Mouse (Mus musculus) forebrain, embryonic 11.5 days (tissue): ENCODE measurements around the gene Sh3rf3. TPM values are rescaled to one million over a fixed set of nuclear protein-coding genes. Genes with fewer than 3 reads are reported as not detected.
A peak's percentile ranks its signal among the peaks of the same experiment; 100 is the strongest.

ENCODE experiments used
- ATAC-seq: fragments of 200-750 bp; cut with Nextera tagmentation; replicated peaks from 2 replicates; pipeline ENCODE4 v1.8.0; 2017; ENCODE audit warnings: moderate TSS enrichment; ENCODE audit not compliant: low FRiP score
- DNase-seq: peaks from one replicate; pipeline ENCODE4 v3.0.0-alpha.2; 2017; ENCODE audit warnings: low spot score
- H3K27ac ChIP-seq: fragments of 300-500 bp; sonication (generic); 2 replicates; pipeline ENCODE4 v1.5.1; 2014; ENCODE audit warnings: low read depth, low read length
- H3K27me3 ChIP-seq: fragments of 300-500 bp; sonication (generic); 2 replicates; pipeline ENCODE4 v1.6.1; 2014; ENCODE audit warnings: mild to moderate bottlenecking, low read length, mixed read lengths; ENCODE audit not compliant: control insufficient read depth, insufficient read depth
- H3K36me3 ChIP-seq: fragments of 300-500 bp; sonication (generic); 2 replicates; pipeline ENCODE4 v1.6.1; 2014; ENCODE audit warnings: mild to moderate bottlenecking, low read length, moderate library complexity, mixed read lengths; ENCODE audit not compliant: control insufficient read depth, insufficient read depth
- H3K4me1 ChIP-seq: fragments of 300-500 bp; sonication (generic); replicated peaks from 2 replicates; pipeline ENCODE4 v1.6.1; 2014; ENCODE audit warnings: low read length, mixed read lengths; ENCODE audit not compliant: control insufficient read depth, insufficient read depth
- H3K4me2 ChIP-seq: fragments of 300-500 bp; sonication (generic); 2 replicates; pipeline ENCODE4 v1.6.1; 2014; ENCODE audit warnings: low read depth, mild to moderate bottlenecking, low read length, moderate library complexity, mixed read lengths; ENCODE audit not compliant: severe bottlenecking
- H3K4me3 ChIP-seq: fragments of 300-500 bp; sonication (generic); 2 replicates; pipeline ENCODE4 v1.5.1; 2014; ENCODE audit warnings: low read depth, low read length
- H3K9ac ChIP-seq: fragments of 300-500 bp; sonication (generic); 2 replicates; pipeline ENCODE4 v1.6.1; 2014; ENCODE audit warnings: low read length
- H3K9me3 ChIP-seq: fragments of 300-500 bp; sonication (generic); 2 replicates; pipeline ENCODE4 v1.6.1; 2016; ENCODE audit warnings: low read length, mixed read lengths; ENCODE audit not compliant: control insufficient read depth
- WGBS: fragments of 180-500 bp; shearing (Covaris S2); extraction: QIAGEN DNeasy Blood & Tissue Kit; methylation state at CpG from one replicate; pipeline ENCODE4 v1.1.7; 2014; 5-methylcytosine and 5-hydroxymethylcytosine counted together
- polyA plus RNA-seq: library from polyadenylated mRNA; unstranded; fragments of >200 nt; fragmentation: Nextera tagmentation; extraction: Ambion mirVana; gene quantifications from 2 replicates; pipeline ENCODE4 v1.2.1, GENCODE M21; 2014

Gene Sh3rf3
- polyA plus RNA-seq, 1 experiment from 2014 or later: 1.8 TPM

GRCm38 (mm10) chr10:58995132-58995531 lies 182.0 kb downstream of the Sh3rf3 start:
- no peak for ATAC-seq
- Histone ChIP-seq H3K4me2 (no peak overlapping the region), H3K4me1 (no peaks in the 10 kb centered on the region), H3K36me3 (no peaks in the 10 kb centered on the region), H3K27me3 (no peaks in the 10 kb centered on the region), H3K9me3 (no peaks in the 10 kb centered on the region), H3K27ac (no peak overlapping the region), H3K9ac (no peak overlapping the region), H3K4me3 (no peak overlapping the region)
- 59% methylated on average over 3 of the region's 3 CpGs for WGBS
- DNase-seq: no peak

GRCm38 (mm10) chr10:59002361-59002760 lies 189.2 kb downstream of the Sh3rf3 start:
- Histone ChIP-seq H3K4me1 (no peaks in the 10 kb centered on the region), H3K36me3 (no peaks in the 10 kb centered on the region), H3K4me2 (no peak overlapping the region), H3K4me3 (no peak overlapping the region), H3K27me3 (no peaks in the 10 kb centered on the region), H3K9me3 (no peaks in the 10 kb centered on the region), H3K27ac (no peak overlapping the region), H3K9ac (no peak overlapping the region)
- ATAC-seq (no peak), DNase-seq (no peak)
- 90% methylated on average over 9 of the region's 9 CpGs for WGBS

GRCm38 (mm10) chr10:59011415-59011814 lies 198.3 kb downstream of the Sh3rf3 start:
- ATAC-seq: no peak
- Histone ChIP-seq H3K27ac (no peak overlapping the region), H3K4me3 (no peak overlapping the region), H3K36me3 (no peaks in the 10 kb centered on the region), H3K4me2 (no peak overlapping the region), H3K4me1 (no peaks in the 10 kb centered on the region), H3K27me3 (no peaks in the 10 kb centered on the region), H3K9ac (no peak overlapping the region), H3K9me3 (no peaks in the 10 kb centered on the region)
- DNase-seq: no peak
- WGBS: 90% methylated on average over 7 of the region's 7 CpGs

- Histone ChIP-seq H3K27me3 (no peaks in the 10 kb centered on the region), H3K36me3 (no peaks in the 10 kb centered on the region), H3K9me3 (peaks cover 3% of the 10 kb centered on the region; the same call in 1 of the 2 replicates), H3K27ac (no peak overlapping the region), H3K9ac (no peak overlapping the region), H3K4me1 (no peaks in the 10 kb centered on the region), H3K4me2 (no peak overlapping the region), H3K4me3 (no peak overlapping the region)
- ATAC-seq (no peak), DNase-seq (no peak)
- 88% methylated on average over 9 of the region's 9 CpGs for WGBS
Measured at GRCm38 (mm10) chr10:59013618-59014017, 200.5 kb downstream of the Sh3rf3 start.

- no peaks in the 10 kb centered on the region for H3K4me1 ChIP-seq
- H3K4me3 ChIP-seq: no peak overlapping the region
- 59% methylated on average over 3 of the region's 3 CpGs for WGBS
- DNase-seq: no peak
- H3K27ac ChIP-seq: no peak overlapping the region
- H3K9me3 ChIP-seq: peaks cover 3% of the 10 kb centered on the region; the same call in 1 of the 2 replicates
- no peak for ATAC-seq
- no peaks in the 10 kb centered on the region for H3K27me3 ChIP-seq
- H3K36me3 ChIP-seq: no peaks in the 10 kb centered on the region
- no peak overlapping the region for H3K9ac ChIP-seq
- no peak overlapping the region for H3K4me2 ChIP-seq
Measured at GRCm38 (mm10) chr10:59019302-59019973, 206.3 kb downstream of the Sh3rf3 start.

GRCm38 (mm10) chr10:59050434-59050833 lies 237.3 kb downstream of the Sh3rf3 start:
- 87% methylated on average over 4 of the region's 4 CpGs for WGBS
- H3K27ac ChIP-seq: no peak overlapping the region

GRCm38 (mm10) chr10:59056294-59056693 lies 243.1 kb downstream of the Sh3rf3 start:
- no peaks in the 10 kb centered on the region for H3K9me3 ChIP-seq
- H3K4me1 ChIP-seq: no peaks in the 10 kb centered on the region
- no peaks in the 10 kb centered on the region for H3K27me3 ChIP-seq
- no peak overlapping the region for H3K27ac ChIP-seq
- ATAC-seq (no peak), DNase-seq (no peak)
- 62% methylated on average over 6 of the region's 6 CpGs for WGBS
- no peak overlapping the region for H3K9ac ChIP-seq
- H3K4me2 ChIP-seq: no peak overlapping the region
- no peaks in the 10 kb centered on the region for H3K36me3 ChIP-seq
- H3K4me3 ChIP-seq: no peak overlapping the region

More at GRCm38 (mm10) chr10:59050434-59050833, 237.3 kb downstream of the Sh3rf3 start:
- DNase-seq (no peak), ATAC-seq (no peak)
- H3K27me3 ChIP-seq: no peaks in the 10 kb centered on the region
- no peaks in the 10 kb centered on the region for H3K36me3 ChIP-seq
- no peak overlapping the region for H3K9ac ChIP-seq
- no peak overlapping the region for H3K4me2 ChIP-seq
- no peaks in the 10 kb centered on the region for H3K9me3 ChIP-seq
- H3K4me3 ChIP-seq: no peak overlapping the region
- no peaks in the 10 kb centered on the region for H3K4me1 ChIP-seq

- H3K4me2 ChIP-seq: no peak overlapping the region
- no peak overlapping the region for H3K9ac ChIP-seq
- no peaks in the 10 kb centered on the region for H3K9me3 ChIP-seq
- peak; percentile 25 for DNase-seq
- no peaks in the 10 kb centered on the region for H3K27me3 ChIP-seq
- H3K36me3 ChIP-seq: no peaks in the 10 kb centered on the region
- H3K4me3 ChIP-seq: no peak overlapping the region
- no peak overlapping the region for H3K27ac ChIP-seq
- WGBS: 81% methylated on average over 6 of the region's 6 CpGs
- no peak for ATAC-seq
- H3K4me1 ChIP-seq: no peaks in the 10 kb centered on the region
Measured at GRCm38 (mm10) chr10:59066804-59067203, 253.6 kb downstream of the Sh3rf3 start.

GRCm38 (mm10) chr10:59072827-59073226 lies 259.7 kb downstream of the Sh3rf3 start:
- DNase-seq (no peak), ATAC-seq (no peak)
- 88% methylated on average over 4 of the region's 4 CpGs for WGBS
- Histone ChIP-seq H3K9me3 (no peaks in the 10 kb centered on the region), H3K4me3 (no peak overlapping the region), H3K36me3 (no peaks in the 10 kb centered on the region), H3K27ac (no peak overlapping the region), H3K27me3 (no peaks in the 10 kb centered on the region), H3K9ac (no peak overlapping the region), H3K4me1 (no peaks in the 10 kb centered on the region), H3K4me2 (no peak overlapping the region)
